Mouse (Mus musculus) cerebellum, adult 11-12 months (tissue): ENCODE results near the gene Ankdd1a.

Source experiments
- DNase-seq: peaks from one replicate; pipeline ENCODE4 v3.0.0; 2022

Ankdd1a gene

GRCm38 (mm10) chr9:65541126-65542068 lies 21.4 kb upstream of the Ankdd1a start:
- no peak for DNase-seq

GRCm38 (mm10) chr9:65539697-65540096 lies 19.7 kb upstream of the Ankdd1a start:
- no peak for DNase-seq

GRCm38 (mm10) chr9:65537901-65538630 lies 18.1 kb upstream of the Ankdd1a start:
- no peak for DNase-seq

- no peak for DNase-seq
These were observed 16.5 kb upstream of the Ankdd1a start for GRCm38 (mm10) chr9:65536491-65536890.

- no peak for DNase-seq
These were observed 15.9 kb upstream of the Ankdd1a start for GRCm38 (mm10) chr9:65535789-65536469.

- DNase-seq = no peak
These were observed 15.3 kb upstream of the Ankdd1a start for GRCm38 (mm10) chr9:65535191-65535722.

- no peak for DNase-seq
These were observed 14.1 kb upstream of the Ankdd1a start for GRCm38 (mm10) chr9:65534111-65534510.

- DNase-seq = no peak
These were observed 13.0 kb upstream of the Ankdd1a start for GRCm38 (mm10) chr9:65532986-65533385.

GRCm38 (mm10) chr9:65531283-65531682 lies 11.3 kb upstream of the Ankdd1a start:
- DNase-seq = no peak

- no peak for DNase-seq
These were observed 9.7 kb upstream of the Ankdd1a start for GRCm38 (mm10) chr9:65529659-65530058.

- DNase-seq = no peak
These were observed 8.5 kb upstream of the Ankdd1a start for GRCm38 (mm10) chr9:65528417-65529038.

- DNase-seq = no peak
These were observed 5.6 kb upstream of the Ankdd1a start for GRCm38 (mm10) chr9:65525445-65526195.

- DNase-seq = peak; percentile 64
These were observed 3.8 kb upstream of the Ankdd1a start for GRCm38 (mm10) chr9:65523611-65524364.

GRCm38 (mm10) chr9:65520505-65520876 lies 498 bp upstream of the Ankdd1a start:
- DNase-seq = no peak

GRCm38 (mm10) chr9:65514851-65515261 lies 5.1 kb downstream of the Ankdd1a start:
- DNase-seq = peak; percentile 75

- DNase-seq = no peak
These were observed 5.6 kb downstream of the Ankdd1a start for GRCm38 (mm10) chr9:65514431-65514830.

- DNase-seq = no peak
These were observed 7.5 kb downstream of the Ankdd1a start for GRCm38 (mm10) chr9:65512520-65512919.

- no peak for DNase-seq
These were observed 11.5 kb downstream of the Ankdd1a start for GRCm38 (mm10) chr9:65508449-65508848.

- no peak for DNase-seq
These were observed 17.1 kb downstream of the Ankdd1a start for GRCm38 (mm10) chr9:65502721-65503505.

GRCm38 (mm10) chr9:65502146-65502545 lies 17.8 kb downstream of the Ankdd1a start:
- no peak for DNase-seq
